Mouse (Mus musculus): ENCODE results near the gene Phlpp1.

- TF ChIP-seq EP300 (IDR thresholded peaks at IDR 0.05; ENCODE audit: low read depth) (no peak), CTCF (IDR thresholded peaks at IDR 0.05; ENCODE audit: low read depth) (no peak)
Measured at GRCm38 (mm10) chr1:106374971-106375370, 203.4 kb downstream of the Phlpp1 start.
